ENCODE assay signal across 9 mouse cellular contexts in the genomic region with DNA sequence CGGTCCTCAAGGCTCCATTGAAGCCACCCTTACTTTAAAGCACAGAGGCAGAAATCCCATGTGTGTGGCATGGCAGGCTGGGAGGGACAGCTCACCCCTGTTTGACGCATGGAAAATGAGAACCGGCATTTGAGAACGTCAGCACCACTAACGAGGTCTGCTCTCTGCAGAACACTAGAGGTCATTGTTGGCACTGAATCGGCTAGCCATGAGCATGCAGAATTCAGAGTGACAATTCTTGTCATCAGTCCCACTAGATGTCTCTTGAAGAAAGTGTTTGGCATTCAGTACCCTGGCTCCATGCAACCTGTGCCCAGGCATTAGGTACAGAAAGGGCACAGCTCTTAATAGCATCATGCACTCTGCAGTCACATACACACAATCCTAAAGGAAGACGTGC.
A peak's percentile ranks its signal among the peaks of the same experiment; 100 is the strongest.
DNase-seq lines count a peak whose midpoint lies in the region; ATAC-seq lines count a peak whose summit lies in the region.
"Had no signal": no experiment of that assay in that cellular context is flagged by ENCODE, and none has a peak within 500 bp of the region (broad histone marks: within the 10 kb centered on the region; RNA-seq: fewer than 3 reads in every experiment).

No protein-coding gene starts in this region.

- WGBS in embryonic facial prominence, embryonic 11.5 days = 18% methylated on average over 7 of the region's 7 CpGs
- 24% methylated on average over 7 of the region's 7 CpGs for WGBS in embryonic facial prominence, embryonic 10.5 days
- WGBS in liver, embryonic 11.5 days = 32% methylated on average over 7 of the region's 7 CpGs
- 24% methylated on average over 7 of the region's 7 CpGs for WGBS in heart, embryonic 15.5 days

- H3K4me1 ChIP-seq in embryonic facial prominence, embryonic 11.5 days (ENCODE audit: control insufficient read depth, insufficient read depth, low read length) = no peaks in the 10 kb centered on the region
- peaks cover 11% of the 10 kb centered on the region; the same call in 1 of the 2 replicates for H3K4me1 ChIP-seq in embryonic facial prominence, embryonic 10.5 days
- no peaks in the 10 kb centered on the region for H3K4me1 ChIP-seq in liver, embryonic 11.5 days (replicated peaks; ENCODE audit: control insufficient read depth, insufficient read depth, low read length)
- H3K4me1 ChIP-seq in heart, embryonic 15.5 days (replicated peaks) = peaks cover 5% of the 10 kb centered on the region

- peak; percentile 39 for DNase-seq in embryonic facial prominence, embryonic 11.5 days (ENCODE audit: low spot score)
- DNase-seq in embryonic facial prominence, embryonic 10.5 days (ENCODE audit: low spot score) = no peak
- no peak for DNase-seq in liver, embryonic 11.5 days (ENCODE audit: low spot score)
- DNase-seq in liver = no peak
- DNase-seq in retina, embryonic 14.5 days (ENCODE audit: low spot score) = peak; percentile 62
- no peak for DNase-seq in left cerebral cortex, adult 18-20 months (ENCODE audit: low spot score in 2 of 2)
- DNase-seq in neural tube, embryonic 10.5 days (ENCODE audit: extremely low spot score, low spot score) = no peak
- DNase-seq: right cerebral cortex, postnatal 4 days had no signal

- no peak overlapping the region for H3K4me2 ChIP-seq in embryonic facial prominence, embryonic 11.5 days (ENCODE audit: low read depth, low read length)
- H3K4me2 ChIP-seq in liver, embryonic 11.5 days = no peak overlapping the region
- H3K4me2 ChIP-seq in heart, embryonic 15.5 days = no peak overlapping the region

- no peak overlapping the region for H3K27ac ChIP-seq in embryonic facial prominence, embryonic 11.5 days (replicated peaks; ENCODE audit: low read depth, low read length)
- no peak overlapping the region for H3K27ac ChIP-seq in embryonic facial prominence, embryonic 10.5 days (replicated peaks)
- no peak overlapping the region for H3K27ac ChIP-seq in liver, embryonic 11.5 days (ENCODE audit: low read depth, low read length)
- no peak overlapping the region for H3K27ac ChIP-seq in heart, embryonic 15.5 days

- no peaks in the 10 kb centered on the region for H3K36me3 ChIP-seq in embryonic facial prominence, embryonic 11.5 days (replicated peaks; ENCODE audit: control insufficient read depth, insufficient read depth, low read depth, low read length)
- H3K36me3 ChIP-seq in embryonic facial prominence, embryonic 10.5 days (replicated peaks) = no peaks in the 10 kb centered on the region
- H3K36me3 ChIP-seq in liver, embryonic 11.5 days (ENCODE audit: control insufficient read depth, insufficient read depth, low read length) = no peaks in the 10 kb centered on the region
- no peaks in the 10 kb centered on the region for H3K36me3 ChIP-seq in heart, embryonic 15.5 days

- no peak overlapping the region for H3K4me3 ChIP-seq in embryonic facial prominence, embryonic 11.5 days (ENCODE audit: low read depth, low read length)
- no peak overlapping the region for H3K4me3 ChIP-seq in embryonic facial prominence, embryonic 10.5 days
- no peak overlapping the region for H3K4me3 ChIP-seq in liver, embryonic 11.5 days (ENCODE audit: low read depth, low read length)
- no peak overlapping the region for H3K4me3 ChIP-seq in heart, embryonic 15.5 days

- H3K9me3 ChIP-seq in embryonic facial prominence, embryonic 11.5 days (replicated peaks; ENCODE audit: control insufficient read depth, low read length) = no peaks in the 10 kb centered on the region
- H3K9me3 ChIP-seq in embryonic facial prominence, embryonic 10.5 days = no peaks in the 10 kb centered on the region
- no peaks in the 10 kb centered on the region for H3K9me3 ChIP-seq in liver, embryonic 11.5 days (ENCODE audit: control insufficient read depth, low read length)
- no peaks in the 10 kb centered on the region for H3K9me3 ChIP-seq in heart, embryonic 15.5 days (replicated peaks)

- H3K27me3 ChIP-seq in embryonic facial prominence, embryonic 11.5 days (ENCODE audit: control insufficient read depth, insufficient read depth, low read length) = no peaks in the 10 kb centered on the region
- no peaks in the 10 kb centered on the region for H3K27me3 ChIP-seq in embryonic facial prominence, embryonic 10.5 days (replicated peaks; ENCODE audit: low read depth, poor library complexity, severe bottlenecking)
- no peaks in the 10 kb centered on the region for H3K27me3 ChIP-seq in liver, embryonic 11.5 days (replicated peaks; ENCODE audit: control insufficient read depth, insufficient read depth, low read length)
- no peaks in the 10 kb centered on the region for H3K27me3 ChIP-seq in heart, embryonic 15.5 days

- H3K9ac ChIP-seq in embryonic facial prominence, embryonic 11.5 days (replicated peaks; ENCODE audit: low read length) = no peak overlapping the region
- no peak overlapping the region for H3K9ac ChIP-seq in liver, embryonic 11.5 days (ENCODE audit: low read depth, low read length)
- H3K9ac ChIP-seq in heart, embryonic 15.5 days = no peak overlapping the region

- ATAC-seq in embryonic facial prominence, embryonic 11.5 days (replicated peaks; ENCODE audit: insufficient number of reproducible peaks, low FRiP score, low TSS enrichment, low read depth) = no peak
- peak; percentile 54; the same call in 1 of the 2 replicates for ATAC-seq in liver, embryonic 11.5 days (replicated peaks; ENCODE audit: low FRiP score)
- 0 out of 2 replicates have a peak, but pooled peaks have one; percentile 23 for ATAC-seq in heart, embryonic 15.5 days (replicated peaks; ENCODE audit: insufficient number of reproducible peaks, insufficient read depth, low FRiP score, low read depth)

Comparison
In these comparisons a context has a peak if more than half of its experiments do, and no peak if none do; other contexts are left out.
1. DNase-seq: peak in embryonic facial prominence, embryonic 11.5 days (single experiment) and retina, embryonic 14.5 days (single experiment); none in embryonic facial prominence, embryonic 10.5 days (single experiment), liver, embryonic 11.5 days (single experiment), liver (single experiment), left cerebral cortex, adult 18-20 months (0 of 2) and neural tube, embryonic 10.5 days (single experiment).